Mouse (Mus musculus): ENCODE data around the gene Agpat4.

Agpat4 gene

GRCm38 (mm10) chr17:12118561-12118925, at the start of gene Agpat4:
Agpat4 (plus strand) TSS chr17:12118704.
- peak in 1 of 2 experiments; percentile 15 for DNase-seq (ENCODE audit: low spot score in 2 of 2)

DNA sequence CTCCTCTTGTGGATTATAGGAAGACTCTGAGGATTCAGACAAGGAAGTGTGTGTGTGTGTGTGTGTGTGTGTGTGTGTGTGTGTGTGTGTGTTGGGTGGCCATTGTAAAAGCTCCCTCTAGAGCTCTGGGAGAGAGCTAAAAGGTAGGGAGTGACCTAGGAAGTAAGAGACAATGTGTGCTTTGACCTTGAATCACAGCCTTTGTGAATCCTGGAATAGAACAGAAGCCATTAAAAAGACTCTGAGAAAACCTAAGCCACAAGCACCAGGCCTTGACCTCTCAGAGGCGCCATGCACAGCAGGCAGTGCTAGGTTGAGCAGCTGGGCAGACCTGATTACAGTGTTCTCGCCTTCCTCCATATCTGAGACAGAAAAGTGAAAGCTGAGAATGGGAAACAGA, 41.7 kb upstream of the Agpat4 start:
- no peak for DNase-seq (ENCODE audit: low spot score in 2 of 2)

- DNase-seq (ENCODE audit: low spot score in 2 of 2) = no peak
Observed at GRCm38 (mm10) chr17:12080656-12081495, 37.6 kb upstream of the Agpat4 start.

- DNase-seq (ENCODE audit: low spot score in 2 of 2) = no peak
Observed at GRCm38 (mm10) chr17:12082201-12082600, 36.3 kb upstream of the Agpat4 start.

DNA sequence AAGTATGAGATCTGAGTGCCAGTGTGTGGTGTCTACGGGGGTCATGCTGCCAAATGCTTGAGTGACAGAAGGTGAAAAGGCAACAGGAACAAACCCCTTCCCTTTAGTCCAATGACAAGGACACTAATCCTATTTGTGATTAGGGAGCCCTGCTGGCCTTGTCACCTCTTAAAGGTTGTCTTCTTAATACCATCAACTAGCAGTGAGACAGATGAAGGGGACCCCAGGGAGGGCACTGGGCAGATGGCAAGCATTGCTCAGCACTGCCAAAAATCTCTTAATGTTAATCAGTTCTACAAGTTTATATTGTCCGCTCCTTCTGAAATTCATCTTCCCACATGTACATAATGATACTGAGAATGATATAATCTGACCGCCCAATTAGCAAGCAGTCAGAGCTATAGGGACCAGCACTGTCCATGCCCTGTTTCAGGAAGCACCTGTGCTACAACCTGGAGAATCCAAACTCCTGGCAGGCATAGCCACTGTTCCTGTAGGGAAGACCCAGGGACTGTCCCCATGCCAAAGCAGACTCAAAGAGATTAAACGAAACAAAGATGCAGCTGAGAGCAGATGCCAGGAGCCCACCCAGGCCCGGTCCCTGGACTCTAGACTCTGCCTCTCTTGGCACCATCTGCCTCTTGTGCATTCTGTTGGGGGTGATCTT, 28.1 kb upstream of the Agpat4 start:
- no peak for DNase-seq (ENCODE audit: low spot score in 2 of 2)

- no peak for DNase-seq (ENCODE audit: low spot score in 2 of 2)
Observed at GRCm38 (mm10) chr17:12092901-12093564, 25.5 kb upstream of the Agpat4 start.

GRCm38 (mm10) chr17:12094016-12094415, 24.5 kb upstream of the Agpat4 start:
- no peak for DNase-seq (ENCODE audit: low spot score in 2 of 2)

DNA sequence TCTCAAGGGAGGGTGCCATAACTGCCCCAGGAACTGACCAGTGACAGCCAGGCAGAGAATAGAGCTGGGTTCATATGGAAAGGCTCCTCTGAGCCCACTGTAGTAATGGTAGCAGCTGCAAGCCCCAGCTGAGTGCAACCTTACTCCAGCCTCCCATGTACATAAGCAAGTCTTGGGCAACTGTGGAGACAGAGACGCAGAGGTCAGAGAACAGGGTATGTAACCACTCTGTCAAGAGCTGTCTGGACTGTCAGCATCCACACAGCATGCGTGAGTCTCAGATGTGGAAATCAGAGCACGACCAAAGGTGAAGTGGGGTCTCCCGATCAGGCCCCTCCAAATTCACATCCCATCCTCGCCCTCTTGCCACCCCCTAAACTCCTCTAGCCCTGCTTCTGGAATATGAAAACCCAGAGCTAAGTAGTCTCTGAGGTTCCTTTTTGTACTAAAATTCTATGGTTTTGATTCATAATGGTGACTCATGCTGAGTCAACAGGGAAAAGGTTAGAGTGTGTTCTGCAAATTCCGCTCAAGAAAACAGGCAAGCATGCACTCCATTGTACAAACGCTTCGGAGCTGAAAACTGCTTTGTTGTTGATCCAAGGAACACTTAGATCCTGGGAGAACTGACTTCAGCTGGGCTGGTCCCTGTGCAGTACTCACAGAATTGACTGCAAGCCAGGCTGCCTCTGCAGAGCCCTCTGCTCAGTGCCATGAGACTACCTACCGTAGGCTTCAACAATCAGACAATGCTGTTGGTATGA, 23.5 kb upstream of the Agpat4 start:
- no peak for DNase-seq (ENCODE audit: low spot score in 2 of 2)

- DNase-seq (ENCODE audit: low spot score in 2 of 2) = no peak
Observed at GRCm38 (mm10) chr17:12099415-12099814, 19.1 kb upstream of the Agpat4 start.

DNA sequence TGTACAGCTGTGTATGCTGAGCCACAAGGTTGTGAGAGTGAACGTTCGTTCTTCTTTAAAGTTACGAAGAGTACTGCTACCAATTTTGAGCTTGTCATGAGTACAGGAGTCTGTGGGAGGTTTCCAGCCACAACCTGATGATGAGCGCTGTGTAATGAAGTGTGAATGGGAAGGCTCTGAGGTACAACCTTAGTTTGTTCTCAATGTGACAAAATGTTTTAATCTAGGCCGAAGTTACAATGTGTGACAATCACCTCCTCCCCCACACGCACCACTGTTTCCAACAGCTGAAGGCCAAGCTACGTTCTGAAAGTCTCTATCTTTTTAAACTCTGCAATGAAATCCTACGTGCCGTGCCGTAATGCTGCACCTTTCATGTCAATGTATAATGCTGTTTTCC, 16.2 kb upstream of the Agpat4 start:
- DNase-seq (ENCODE audit: low spot score in 2 of 2) = no peak

GRCm38 (mm10) chr17:12103781-12104180, 14.7 kb upstream of the Agpat4 start:
- no peak for DNase-seq (ENCODE audit: low spot score in 2 of 2)

DNA sequence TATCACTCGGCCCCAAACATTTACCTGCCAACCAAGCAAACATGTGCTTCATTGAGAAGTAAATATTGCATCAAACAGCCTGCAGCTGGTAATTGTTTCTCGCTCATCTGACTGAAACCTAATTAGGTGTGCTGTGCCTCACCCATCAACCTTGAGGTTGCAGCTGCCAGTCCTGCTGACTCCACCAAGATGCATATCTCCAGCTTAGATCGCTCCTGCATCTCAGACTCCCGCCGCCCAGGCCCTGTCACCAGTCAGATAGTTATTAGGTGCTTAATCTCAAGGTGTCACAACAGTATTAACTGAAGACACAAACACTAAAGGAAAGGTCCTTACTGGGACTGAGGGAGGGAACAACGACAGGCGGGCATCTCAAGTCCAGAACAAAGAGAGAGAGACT, 14.3 kb upstream of the Agpat4 start:
- no peak for DNase-seq (ENCODE audit: low spot score in 2 of 2)

DNA sequence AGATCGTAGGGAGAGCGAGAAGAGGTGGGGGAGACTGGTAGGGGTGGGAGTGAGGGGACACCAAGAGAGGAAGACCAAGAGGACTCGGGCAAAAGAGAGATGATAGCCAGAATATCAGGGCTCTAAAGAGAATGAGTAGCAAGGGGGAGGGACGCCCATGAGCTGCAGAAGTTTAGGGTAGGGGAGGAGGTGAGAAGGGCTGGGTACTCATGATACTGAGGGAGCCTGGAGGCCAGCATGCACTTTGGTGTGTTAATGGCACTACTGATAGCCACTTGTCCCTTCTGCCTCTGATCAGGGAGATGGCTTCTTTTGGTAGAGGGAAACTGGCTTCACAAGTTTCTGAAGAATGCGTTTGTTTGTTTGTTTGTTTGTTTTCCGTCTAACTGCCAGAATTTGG, 13.8 kb upstream of the Agpat4 start:
- no peak for DNase-seq (ENCODE audit: low spot score in 2 of 2)

DNA sequence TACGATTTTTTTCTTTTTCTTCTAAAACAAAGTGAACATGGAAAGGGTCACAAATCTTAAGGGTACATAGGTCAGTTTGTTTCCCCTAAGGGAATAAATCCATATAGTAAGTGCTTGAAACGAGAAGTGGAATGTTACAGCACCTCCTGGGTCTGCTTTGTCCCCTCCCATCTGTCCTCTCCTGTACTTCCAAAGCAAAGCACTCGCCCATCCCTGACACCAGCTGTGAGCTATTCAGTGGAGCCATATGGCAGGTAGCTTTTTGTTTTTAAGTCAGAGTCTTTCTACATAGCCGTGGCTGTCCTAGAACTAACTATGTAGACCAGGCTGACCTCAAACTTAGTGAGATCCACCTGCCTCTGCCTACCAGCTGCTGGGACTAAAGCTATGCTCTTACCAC, 12.2 kb upstream of the Agpat4 start:
- DNase-seq (ENCODE audit: low spot score in 2 of 2) = no peak

GRCm38 (mm10) chr17:12113626-12114025, 4.9 kb upstream of the Agpat4 start:
- DNase-seq (ENCODE audit: low spot score in 2 of 2) = no peak

GRCm38 (mm10) chr17:12115086-12115485, 3.4 kb upstream of the Agpat4 start:
- no peak for DNase-seq (ENCODE audit: low spot score in 2 of 2)

- no peak for DNase-seq (ENCODE audit: low spot score in 2 of 2)
Observed at GRCm38 (mm10) chr17:12118131-12118530, 373 bp upstream of the Agpat4 start.

DNA sequence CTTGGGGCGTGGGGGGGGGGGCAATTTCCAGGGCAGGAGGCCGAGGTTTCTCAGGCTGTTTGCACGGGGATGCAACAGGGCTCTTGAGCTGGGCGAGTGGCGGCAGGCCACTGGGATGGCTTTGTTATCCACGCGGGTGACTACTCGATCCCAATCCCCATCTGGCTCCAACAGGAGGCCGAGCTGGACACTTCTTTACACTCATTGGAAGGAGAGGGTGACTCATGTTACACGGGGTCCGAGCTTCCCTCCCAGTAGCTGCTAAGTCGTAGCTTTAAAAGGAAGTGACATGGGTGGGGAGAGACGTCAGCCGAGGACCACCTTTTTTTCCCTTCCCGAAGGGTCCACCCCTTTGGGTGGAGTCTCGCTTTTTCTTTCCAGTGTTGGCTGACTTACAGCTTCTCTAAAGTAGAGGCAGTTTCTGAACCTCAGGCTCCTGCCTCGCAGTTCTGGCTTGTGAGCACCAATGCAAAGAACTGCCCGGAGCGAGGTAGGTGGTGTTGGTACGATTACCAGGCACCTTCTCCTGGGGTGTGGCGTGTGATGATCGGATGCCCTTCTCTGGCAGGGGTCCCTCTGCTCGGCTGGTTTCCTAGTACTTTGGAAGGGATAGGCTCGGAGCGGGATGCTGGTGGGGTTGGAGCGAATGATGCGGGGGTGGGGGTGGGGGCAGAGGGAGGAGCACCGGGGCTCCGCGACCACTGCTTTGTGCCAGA, 580 bp downstream of the Agpat4 start:
- DNase-seq (ENCODE audit: low spot score in 2 of 2) = peak; percentile 57 to 69

- DNase-seq (ENCODE audit: low spot score in 2 of 2) = peak in 1 of 2 experiments; percentile 24
Observed at GRCm38 (mm10) chr17:12119675-12120074, 1.2 kb downstream of the Agpat4 start.

- no peak for DNase-seq (ENCODE audit: low spot score in 2 of 2)
Observed at GRCm38 (mm10) chr17:12120268-12120667, 1.8 kb downstream of the Agpat4 start.

- DNase-seq (ENCODE audit: low spot score in 2 of 2) = no peak
Observed at GRCm38 (mm10) chr17:12121226-12121794, 2.8 kb downstream of the Agpat4 start.
